In genomic region chr9:14134894-14135450, GRCm38 (mm10) we compare ENCODE assay signal across 24 mouse cellular contexts.
DNase-seq lines count a peak whose midpoint lies in the region; ATAC-seq lines count a peak whose summit lies in the region.
"Had no signal": no experiment of that assay in that cellular context is flagged by ENCODE, and none has a peak within 500 bp of the region (broad histone marks: within the 10 kb centered on the region; RNA-seq: fewer than 3 reads in every experiment).

No protein-coding gene starts in this region.

- no peaks in the 10 kb centered on the region for H3K36me3 ChIP-seq in heart, embryonic 10.5 days
- H3K36me3 ChIP-seq in intestine, embryonic 15.5 days: no peaks in the 10 kb centered on the region
- H3K36me3 ChIP-seq: embryonic facial prominence, embryonic 10.5 days; embryonic facial prominence, embryonic 12.5 days; forebrain, embryonic 15.5 days; G1E had no signal

- H3K4me2 ChIP-seq in intestine, embryonic 15.5 days (replicated peaks): no peak overlapping the region
- H3K4me2 ChIP-seq: embryonic facial prominence, embryonic 12.5 days; forebrain, embryonic 13.5 days; forebrain, embryonic 15.5 days had no signal

- ATAC-seq in intestine, embryonic 15.5 days: peak; percentile 89
- ATAC-seq in megakaryocyte, adult 5-6 weeks (ENCODE audit: poor library complexity, severe bottlenecking): no peak
- ATAC-seq: activated CD4-positive, CD25-positive, alpha-beta regulatory T cell, adult 4 months; CD4-positive, CD25-positive, alpha-beta regulatory T cell, adult 4 months; forebrain, embryonic 13.5 days; forebrain, embryonic 15.5 days; Patski had no signal

- 54% methylated on average over 6 of the region's 6 CpGs for WGBS in heart, embryonic 10.5 days
- 62% methylated on average over 6 of the region's 6 CpGs for WGBS in intestine, embryonic 15.5 days
- WGBS in large intestine, adult 2 months: 33% methylated on average over 6 of the region's 6 CpGs

- H3K4me3 ChIP-seq in heart, embryonic 10.5 days: no peak overlapping the region
- no peak overlapping the region for H3K4me3 ChIP-seq in intestine, embryonic 15.5 days (replicated peaks)
- H3K4me3 ChIP-seq: embryonic facial prominence, embryonic 10.5 days; embryonic facial prominence, embryonic 12.5 days; forebrain, embryonic 13.5 days; forebrain, embryonic 15.5 days had no signal

- H3K9ac ChIP-seq in intestine, embryonic 15.5 days: no peak overlapping the region
- H3K9ac ChIP-seq: embryonic facial prominence, embryonic 12.5 days; forebrain, embryonic 13.5 days; forebrain, embryonic 15.5 days had no signal

- H3K4me1 ChIP-seq in heart, embryonic 10.5 days: no peaks in the 10 kb centered on the region
- H3K4me1 ChIP-seq in intestine, embryonic 15.5 days (replicated peaks): no peaks in the 10 kb centered on the region
- H3K4me1 ChIP-seq: embryonic facial prominence, embryonic 10.5 days; embryonic facial prominence, embryonic 12.5 days; forebrain, embryonic 13.5 days; forebrain, embryonic 15.5 days had no signal

- H3K9me3 ChIP-seq in heart, embryonic 10.5 days: no peaks in the 10 kb centered on the region
- H3K9me3 ChIP-seq in intestine, embryonic 15.5 days: no peaks in the 10 kb centered on the region
- H3K9me3 ChIP-seq: embryonic facial prominence, embryonic 10.5 days; forebrain, embryonic 15.5 days; G1E had no signal

- no peak overlapping the region for H3K27ac ChIP-seq in heart, embryonic 10.5 days
- no peak overlapping the region for H3K27ac ChIP-seq in intestine, embryonic 15.5 days
- H3K27ac ChIP-seq: embryonic facial prominence, embryonic 10.5 days; embryonic facial prominence, embryonic 12.5 days; forebrain, embryonic 13.5 days; forebrain, embryonic 15.5 days had no signal

- peak; percentile 31 for DNase-seq in heart, embryonic 10.5 days (ENCODE audit: low spot score)
- no peak for DNase-seq in heart, postnatal 14 days
- peak; percentile 11 for DNase-seq in large intestine, adult 2 months (ENCODE audit: low read depth, low spot score)
- DNase-seq in lung, postnatal 4 days: no peak
- DNase-seq: adrenal gland, adult 8-10 months; adrenal gland, postnatal 14 days; adrenal gland, postnatal 36 days; B cell, adult 2 months; cerebellum, adult 11-12 months; cerebellum, adult 2 months; cerebellum, adult 9-10 months; cerebellum, postnatal 10 days; cerebellum, postnatal 25 days had no signal

- H3K27me3 ChIP-seq in heart, embryonic 10.5 days (ENCODE audit: insufficient read depth, poor library complexity, severe bottlenecking): no peaks in the 10 kb centered on the region
- H3K27me3 ChIP-seq in intestine, embryonic 15.5 days (replicated peaks): no peaks in the 10 kb centered on the region
- H3K27me3 ChIP-seq: CH12.LX; embryonic facial prominence, embryonic 12.5 days; forebrain, embryonic 13.5 days; forebrain, embryonic 15.5 days; Patski had no signal

- intact Hi-C loops in heart, postnatal 14 days (cut with DNase I): no loop called here

Comparison
In these comparisons a context has a peak if more than half of its experiments do, and no peak if none do; other contexts are left out.
1. DNase-seq: peak in heart, embryonic 10.5 days (single experiment) and large intestine, adult 2 months (single experiment); none in heart, postnatal 14 days (0 of 2) and lung, postnatal 4 days (0 of 2).